Mouse (Mus musculus): Measurements from ENCODE around the gene Mia.

DNA sequence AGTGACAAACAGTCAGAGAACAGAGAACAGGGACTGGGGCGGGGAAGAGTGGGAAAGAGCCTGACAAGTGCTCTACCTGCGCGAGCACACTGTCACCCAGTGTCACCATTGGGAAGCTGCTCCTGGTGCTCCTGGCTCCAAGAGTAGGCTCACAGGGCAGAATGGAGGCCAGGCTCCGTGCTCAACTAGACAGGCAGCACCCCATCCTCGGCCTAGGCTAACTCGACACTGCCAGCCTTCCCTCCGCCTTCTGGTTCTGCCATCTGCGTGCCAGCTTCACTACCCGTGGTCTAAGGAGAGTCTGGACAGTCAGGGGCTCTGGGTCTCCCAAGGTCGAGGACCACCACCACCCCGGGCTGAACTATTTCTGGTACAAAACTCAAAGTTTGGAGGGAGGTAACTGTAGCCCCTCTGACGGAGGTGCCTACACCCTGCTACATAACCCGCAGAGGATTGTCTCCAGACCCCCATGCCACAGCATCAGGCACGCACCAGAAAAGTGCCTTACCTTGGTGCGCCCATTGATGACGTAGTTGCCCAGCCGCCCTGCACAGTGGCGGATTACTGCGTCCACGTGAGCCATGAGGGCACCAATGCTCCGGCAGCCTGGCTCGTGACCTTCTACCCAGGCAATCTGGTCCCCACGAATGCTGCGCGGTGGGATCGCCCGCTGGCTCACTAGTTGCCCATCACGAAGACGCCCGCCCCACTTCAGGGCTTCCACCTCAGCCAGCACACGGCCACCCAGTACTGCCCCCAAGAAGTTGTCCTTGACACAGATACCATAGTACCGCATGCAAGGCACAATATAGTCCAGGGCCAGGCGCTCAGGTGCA, 16.6 kb downstream of the Mia start:
- TF ChIP-seq CTCF (IDR thresholded peaks at IDR 0.05; ENCODE audit: extremely low read depth, insufficient read length, insufficient replicate concordance, low read depth, low read length) (no peak), POLR2A (IDR thresholded peaks at IDR 0.05; ENCODE audit: low read depth, low read length) (no peak)
